Mouse (Mus musculus): ENCODE measurements around the gene Gm11938. TPM values are rescaled to one million over a fixed set of nuclear protein-coding genes. Genes with fewer than 3 reads are reported as not detected.
A peak's percentile ranks its signal among the peaks of the same experiment; 100 is the strongest.

Gm11938 gene
- polyA plus RNA-seq, 1 experiment, result not detected

DNA sequence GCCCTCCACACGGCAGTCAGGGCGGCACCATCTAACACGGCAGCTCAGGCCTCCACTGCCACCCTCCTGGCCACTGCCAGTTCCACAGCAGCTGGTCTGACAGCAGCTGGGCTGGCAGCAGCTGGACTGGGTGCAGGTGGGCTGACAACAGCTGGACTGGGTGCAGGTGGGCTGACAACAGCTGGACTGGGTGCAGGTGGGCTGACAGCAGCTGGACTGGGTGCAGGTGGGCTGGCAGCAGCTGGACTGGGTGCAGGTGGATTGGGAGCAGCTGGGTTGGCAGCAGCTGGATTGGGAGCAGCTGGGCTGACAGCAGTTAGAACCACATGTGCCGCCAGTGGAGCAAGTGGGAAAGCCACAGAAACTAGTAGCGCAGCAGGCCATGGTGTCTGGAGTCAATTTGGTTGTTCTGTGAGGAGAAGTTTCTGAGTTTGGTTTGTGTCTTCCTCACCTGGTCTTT lies 19.8 kb downstream of the Gm11938 start, which contains the start of gene Krtap1-4:
Gene Krtap1-4, minus strand, starts transcription at position 410 of the 460 bp plus-strand sequence.
- WGBS, result 75% methylated on average over 5 of the region's 5 CpGs
- TF ChIP-seq CTCF (IDR thresholded peaks at IDR 0.05; ENCODE audit: control insufficient read depth, insufficient read depth, low read length) (no peak), POLR2A (IDR thresholded peaks at IDR 0.05; ENCODE audit: borderline replicate concordance, control insufficient read depth, low read depth, low read length) (no peak)

DNA sequence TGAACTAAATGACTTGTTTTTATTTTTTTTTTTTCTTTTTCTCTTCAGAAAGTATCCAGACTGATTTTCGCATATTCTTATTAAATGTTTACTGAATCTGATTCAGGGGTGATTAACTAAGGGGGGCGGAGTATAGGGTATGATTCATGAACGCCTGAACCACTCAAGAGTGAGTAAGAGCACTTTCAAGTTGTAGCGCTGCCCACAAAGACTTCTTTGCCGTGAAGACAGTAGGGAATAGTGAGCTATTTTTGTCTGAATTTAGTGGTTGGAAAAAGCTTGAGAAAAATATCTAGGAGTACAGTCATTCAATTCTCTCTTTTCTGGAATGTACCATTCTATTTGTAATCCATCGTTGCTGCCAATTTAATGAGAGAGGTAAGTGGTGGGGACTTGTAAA lies 21.5 kb downstream of the Gm11938 start:
- Histone ChIP-seq H3K4me1 (ENCODE audit: control insufficient read depth, insufficient read depth, low read length) (no peaks in the 10 kb centered on the region), H3K4me3 (replicated peaks; ENCODE audit: control insufficient read depth, low read depth, low read length) (no peak overlapping the region), H3K27ac (ENCODE audit: control insufficient read depth, insufficient read depth, low read depth, low read length, poor library complexity) (no peak overlapping the region)
- 77% methylated on average over 6 of the region's 6 CpGs for WGBS
- no peak for TF ChIP-seq CTCF (IDR thresholded peaks at IDR 0.05; ENCODE audit: control insufficient read depth, insufficient read depth, low read length)
- TF ChIP-seq POLR2A (IDR thresholded peaks at IDR 0.05; ENCODE audit: borderline replicate concordance, control insufficient read depth, low read depth, low read length), result no peak

More for the DNA sequence above, 19.8 kb downstream of the Gm11938 start, which contains the start of gene Krtap1-4:
- Histone ChIP-seq H3K4me3 (replicated peaks; ENCODE audit: control insufficient read depth, low read depth, low read length) (no peak within 1 kb of the TSS), H3K4me1 (ENCODE audit: control insufficient read depth, insufficient read depth, low read length) (no peaks in the 10 kb centered on the region), H3K27ac (ENCODE audit: control insufficient read depth, insufficient read depth, low read depth, low read length, poor library complexity) (no peak within 1 kb of the TSS)

DNA sequence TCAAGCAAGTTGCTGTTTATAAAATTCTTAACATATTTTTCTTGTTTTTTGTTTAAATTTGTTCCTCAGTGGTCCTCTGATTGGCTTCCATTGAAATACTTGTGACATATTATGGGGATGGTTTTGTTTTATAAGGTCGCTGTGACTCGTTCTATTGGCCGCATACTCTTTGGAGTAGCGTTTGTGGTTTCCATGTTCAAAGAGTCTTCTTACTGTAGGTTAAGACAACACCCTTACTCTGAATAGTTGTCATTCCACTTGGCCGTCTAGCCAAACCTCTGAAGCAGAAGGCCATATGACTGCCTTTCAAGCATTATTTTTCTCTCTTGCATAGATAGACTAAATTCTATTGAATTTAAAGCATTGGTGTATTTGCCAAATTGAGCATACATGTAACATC lies 22.1 kb downstream of the Gm11938 start:
- 91% methylated on average over 5 of the region's 5 CpGs for WGBS
- Histone ChIP-seq H3K27ac (ENCODE audit: control insufficient read depth, insufficient read depth, low read depth, low read length, poor library complexity) (no peak overlapping the region), H3K4me1 (ENCODE audit: control insufficient read depth, insufficient read depth, low read length) (no peaks in the 10 kb centered on the region), H3K4me3 (replicated peaks; ENCODE audit: control insufficient read depth, low read depth, low read length) (no peak overlapping the region)
- TF ChIP-seq CTCF (IDR thresholded peaks at IDR 0.05; ENCODE audit: control insufficient read depth, insufficient read depth, low read length) (no peak), POLR2A (IDR thresholded peaks at IDR 0.05; ENCODE audit: borderline replicate concordance, control insufficient read depth, low read depth, low read length) (no peak)

DNA sequence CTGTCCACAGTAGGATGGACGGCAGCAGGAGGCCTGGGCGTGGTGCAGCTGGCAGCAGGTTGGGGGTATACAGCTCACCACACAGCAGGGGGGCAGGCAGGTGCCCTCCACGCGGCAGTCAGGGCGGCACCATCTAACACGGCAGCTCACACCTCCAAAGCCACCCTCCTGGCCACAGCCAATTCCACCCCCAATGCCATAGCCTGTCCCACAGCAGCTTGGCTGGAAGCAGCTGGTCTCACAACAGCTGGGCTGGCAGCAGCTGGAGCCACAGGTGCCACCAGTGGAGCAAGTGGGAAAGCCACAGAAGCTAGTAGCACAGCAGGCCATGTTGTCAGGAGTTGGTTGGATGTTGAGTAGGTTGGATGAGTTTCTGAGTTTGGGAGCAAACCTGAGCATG lies 22.5 kb downstream of the Gm11938 start, which contains the start of gene Krtap1-5:
Gene Krtap1-5, minus strand, starts transcription at position 381 of the 400 bp plus-strand sequence.
- Histone ChIP-seq H3K4me1 (ENCODE audit: control insufficient read depth, insufficient read depth, low read length) (no peaks in the 10 kb centered on the region), H3K4me3 (replicated peaks; ENCODE audit: control insufficient read depth, low read depth, low read length) (no peak within 1 kb of the TSS), H3K27ac (ENCODE audit: control insufficient read depth, insufficient read depth, low read depth, low read length, poor library complexity) (no peak within 1 kb of the TSS)
- TF ChIP-seq CTCF (IDR thresholded peaks at IDR 0.05; ENCODE audit: control insufficient read depth, insufficient read depth, low read length) (no peak), POLR2A (IDR thresholded peaks at IDR 0.05; ENCODE audit: borderline replicate concordance, control insufficient read depth, low read depth, low read length) (no peak)
- 75% methylated on average over 6 of the region's 6 CpGs for WGBS

DNA sequence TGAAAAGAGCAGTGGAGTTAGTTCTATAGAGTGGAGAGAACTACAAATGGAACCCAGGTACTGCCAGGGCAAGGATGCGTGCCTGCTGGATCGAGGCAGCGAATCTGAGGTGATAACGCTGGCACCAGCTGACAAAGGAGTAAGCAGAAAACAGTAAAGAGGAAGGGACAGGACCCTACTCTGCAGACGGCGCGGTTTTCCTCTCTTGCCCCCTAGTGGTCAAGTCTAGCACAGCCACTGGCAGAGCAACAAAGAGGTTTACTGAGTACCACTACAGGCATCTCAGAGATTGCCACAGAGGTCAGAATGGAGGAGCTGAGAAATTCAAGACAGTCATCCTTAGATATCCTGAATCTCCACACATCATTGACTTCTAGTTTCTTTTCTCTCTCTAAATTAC lies 29.0 kb downstream of the Gm11938 start:
- H3K27ac ChIP-seq (ENCODE audit: control insufficient read depth, insufficient read depth, low read depth, low read length, poor library complexity), result no peak overlapping the region
- no peaks in the 10 kb centered on the region; the same call in 1 of the 2 replicates for H3K4me1 ChIP-seq (ENCODE audit: control insufficient read depth, insufficient read depth, low read length)
- under 1% methylated on average over 7 of the region's 7 CpGs for WGBS
- TF ChIP-seq CTCF (IDR thresholded peaks at IDR 0.05; ENCODE audit: control insufficient read depth, insufficient read depth, low read length) (peak; percentile 45; the same call in 1 of the 2 replicates), POLR2A (IDR thresholded peaks at IDR 0.05; ENCODE audit: borderline replicate concordance, control insufficient read depth, low read depth, low read length) (no peak)
- no peak overlapping the region for H3K4me3 ChIP-seq (replicated peaks; ENCODE audit: control insufficient read depth, low read depth, low read length)

DNA sequence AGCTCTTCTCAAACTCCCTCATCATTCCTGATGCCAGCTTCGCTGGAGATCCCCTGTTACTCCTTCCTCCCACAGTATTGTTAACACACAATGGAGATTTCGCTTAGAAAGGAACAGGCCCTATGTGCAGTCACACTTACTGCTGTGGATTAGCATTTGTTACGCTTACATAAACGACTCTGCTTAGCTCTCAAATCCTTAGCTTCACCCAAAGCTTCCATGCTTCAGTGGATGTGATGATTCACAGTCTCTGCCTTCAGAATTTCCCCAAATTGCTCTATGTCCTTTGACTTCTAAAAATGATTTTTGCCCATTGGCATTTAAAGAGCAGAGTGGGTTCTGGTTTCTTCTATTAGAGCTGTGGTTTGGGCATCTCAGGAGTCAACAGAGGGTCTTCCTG lies 29.9 kb downstream of the Gm11938 start:
- WGBS, result 61% methylated on average over 4 of the region's 4 CpGs

DNA sequence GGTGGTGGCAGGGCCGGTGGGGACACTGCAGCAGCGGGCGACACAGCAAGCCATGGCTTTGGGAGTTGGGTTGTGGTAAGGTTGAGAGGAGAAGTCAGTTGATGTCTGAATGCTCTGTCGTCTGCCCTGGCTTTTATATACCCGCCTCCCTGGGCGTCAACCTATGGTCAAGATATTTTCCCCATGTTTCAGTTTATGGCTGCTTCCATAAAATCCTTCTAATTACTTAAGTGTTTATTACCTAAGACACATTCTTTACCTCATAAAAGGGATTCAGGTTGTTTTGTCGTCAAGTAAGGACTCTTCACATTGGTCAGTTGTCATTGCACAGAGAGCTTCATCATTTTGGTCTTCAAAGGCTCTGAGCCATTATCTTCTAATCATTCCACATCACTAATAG lies 36.6 kb downstream of the Gm11938 start, which contains the start of gene Krtap3-1:
Gene Krtap3-1, minus strand, starts transcription at position 101 of the 400 bp plus-strand sequence.
- no peaks in the 10 kb centered on the region; the same call in 1 of the 2 replicates for H3K4me1 ChIP-seq (ENCODE audit: control insufficient read depth, insufficient read depth, low read length)
- TF ChIP-seq POLR2A (IDR thresholded peaks at IDR 0.05; ENCODE audit: borderline replicate concordance, control insufficient read depth, low read depth, low read length) (no peak), CTCF (IDR thresholded peaks at IDR 0.05; ENCODE audit: control insufficient read depth, insufficient read depth, low read length) (no peak)
- H3K4me3 ChIP-seq (replicated peaks; ENCODE audit: control insufficient read depth, low read depth, low read length), result no peak within 1 kb of the TSS
- no peak within 1 kb of the TSS for H3K27ac ChIP-seq (ENCODE audit: control insufficient read depth, insufficient read depth, low read depth, low read length, poor library complexity)
- WGBS, result 81% methylated on average over 7 of the region's 7 CpGs

More for the DNA sequence above, 29.9 kb downstream of the Gm11938 start:
- no peak for TF ChIP-seq POLR2A (IDR thresholded peaks at IDR 0.05; ENCODE audit: borderline replicate concordance, control insufficient read depth, low read depth, low read length)
- Histone ChIP-seq H3K27ac (ENCODE audit: control insufficient read depth, insufficient read depth, low read depth, low read length, poor library complexity) (no peak overlapping the region), H3K4me3 (replicated peaks; ENCODE audit: control insufficient read depth, low read depth, low read length) (no peak overlapping the region), H3K4me1 (ENCODE audit: control insufficient read depth, insufficient read depth, low read length) (no peaks in the 10 kb centered on the region; the same call in 1 of the 2 replicates)

DNA sequence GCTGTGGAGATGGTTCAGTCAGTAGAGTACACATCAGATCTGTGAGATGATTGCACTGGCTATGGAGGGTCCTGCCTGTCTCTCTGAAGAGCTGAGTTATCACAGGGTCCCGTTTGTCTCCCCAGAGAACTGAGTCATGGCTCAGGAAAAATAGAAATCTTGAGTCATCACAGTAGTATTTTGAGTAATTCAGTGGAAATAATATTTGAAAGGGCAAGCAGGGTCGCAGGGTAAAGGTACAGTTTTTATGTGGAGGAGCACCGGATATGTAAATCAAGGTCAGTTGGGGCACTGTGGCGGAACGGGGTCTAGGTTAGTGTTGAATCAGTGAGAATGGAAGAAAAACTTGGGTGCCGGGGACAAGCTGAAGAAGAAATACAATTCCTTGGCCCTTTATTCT lies 40.5 kb downstream of the Gm11938 start:
- Histone ChIP-seq H3K27ac (ENCODE audit: control insufficient read depth, insufficient read depth, low read depth, low read length, poor library complexity) (no peak overlapping the region), H3K4me1 (ENCODE audit: control insufficient read depth, insufficient read depth, low read length) (no peaks in the 10 kb centered on the region), H3K4me3 (replicated peaks; ENCODE audit: control insufficient read depth, low read depth, low read length) (no peak overlapping the region)
- TF ChIP-seq POLR2A (IDR thresholded peaks at IDR 0.05; ENCODE audit: borderline replicate concordance, control insufficient read depth, low read depth, low read length), result no peak
- TF ChIP-seq CTCF (IDR thresholded peaks at IDR 0.05; ENCODE audit: control insufficient read depth, insufficient read depth, low read length), result no peak
- 73% methylated on average over 6 of the region's 6 CpGs for WGBS

DNA sequence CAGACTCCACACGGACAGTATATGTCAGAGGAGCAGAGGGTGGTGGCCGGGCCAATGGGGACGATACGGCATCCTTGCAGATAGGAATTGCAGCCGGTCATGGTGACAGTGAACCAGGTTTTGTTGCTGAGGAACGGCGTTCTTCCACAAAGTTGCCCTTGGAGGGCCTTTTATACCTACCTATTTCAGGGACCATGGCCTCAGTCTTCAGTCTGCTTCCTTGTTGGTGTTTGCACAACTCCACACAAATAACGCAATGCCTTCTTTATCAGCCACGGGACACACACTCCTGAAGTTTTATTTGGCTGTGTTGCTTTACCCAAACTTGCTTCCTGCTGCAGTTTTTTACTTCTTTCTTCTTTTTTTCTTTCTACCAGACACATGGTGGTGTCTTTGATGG lies 43.7 kb downstream of the Gm11938 start, which contains the start of gene Gm11939:
Gene Gm11939, minus strand, starts transcription at position 101 of the 400 bp plus-strand sequence.
- Histone ChIP-seq H3K4me3 (replicated peaks; ENCODE audit: control insufficient read depth, low read depth, low read length) (no peak within 1 kb of the TSS), H3K4me1 (ENCODE audit: control insufficient read depth, insufficient read depth, low read length) (no peaks in the 10 kb centered on the region), H3K27ac (ENCODE audit: control insufficient read depth, insufficient read depth, low read depth, low read length, poor library complexity) (no peak within 1 kb of the TSS)
- TF ChIP-seq POLR2A (IDR thresholded peaks at IDR 0.05; ENCODE audit: borderline replicate concordance, control insufficient read depth, low read depth, low read length), result no peak
- no peak for TF ChIP-seq CTCF (IDR thresholded peaks at IDR 0.05; ENCODE audit: control insufficient read depth, insufficient read depth, low read length)
- 85% methylated on average over 9 of the region's 9 CpGs for WGBS
